Mouse (Mus musculus) retina, embryonic 14.5 days (tissue): ENCODE data around the gene Knop1.

Experiments used
- DNase-seq: peaks from one replicate; pipeline ENCODE4 v3.0.0-alpha.2; 2015; ENCODE audit warnings: low spot score

Knop1 gene

DNA sequence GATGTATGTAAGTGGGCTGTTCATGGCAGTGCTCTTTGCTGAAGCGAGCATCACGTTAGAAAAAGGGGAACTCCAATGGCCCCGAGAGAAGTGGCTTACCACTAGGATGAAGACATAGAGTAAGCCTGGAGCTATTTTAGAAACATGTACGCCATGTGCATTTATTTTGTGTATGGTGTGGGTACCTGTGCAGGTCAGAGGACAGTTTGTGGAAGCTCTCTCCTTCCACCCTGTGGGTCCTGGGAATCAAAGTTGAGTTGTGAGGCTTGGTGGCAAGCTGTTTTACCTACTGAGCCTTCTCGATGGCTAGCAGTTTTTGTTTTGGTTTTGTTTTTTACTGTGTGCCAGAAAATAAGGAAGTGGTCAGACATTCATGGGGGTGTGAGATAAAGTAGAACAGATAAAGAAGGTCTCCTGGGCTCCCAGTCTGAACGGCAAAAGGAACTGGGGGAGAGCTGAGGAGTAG is 57.9 kb downstream of the Knop1 start:
- DNase-seq: no peak

- DNase-seq: no peak
Measured at GRCm38 (mm10) chr7:118797600-118797999, 58.5 kb downstream of the Knop1 start.

GRCm38 (mm10) chr7:118796838-118797237 is 59.2 kb downstream of the Knop1 start:
- no peak for DNase-seq

DNA sequence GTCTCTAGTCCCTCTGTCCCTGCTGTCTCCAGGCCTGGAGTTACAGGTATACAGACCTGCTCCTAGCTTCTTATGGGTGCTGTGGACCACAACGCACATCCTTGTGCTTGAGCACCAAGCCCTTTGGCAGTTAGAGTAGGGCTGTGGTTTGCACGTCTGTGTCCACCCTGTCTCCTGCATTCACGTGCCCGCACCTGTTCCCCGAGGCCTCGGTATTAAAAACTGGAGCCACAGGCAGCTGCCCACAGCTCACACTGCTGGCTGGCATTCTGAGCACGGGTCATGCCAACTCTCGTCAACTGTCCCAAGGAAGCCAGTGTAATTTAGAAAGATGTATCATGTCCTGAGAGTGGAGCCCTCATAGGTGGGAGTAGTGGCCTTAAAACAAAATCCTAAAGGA is 60.3 kb downstream of the Knop1 start:
- DNase-seq: no peak

DNA sequence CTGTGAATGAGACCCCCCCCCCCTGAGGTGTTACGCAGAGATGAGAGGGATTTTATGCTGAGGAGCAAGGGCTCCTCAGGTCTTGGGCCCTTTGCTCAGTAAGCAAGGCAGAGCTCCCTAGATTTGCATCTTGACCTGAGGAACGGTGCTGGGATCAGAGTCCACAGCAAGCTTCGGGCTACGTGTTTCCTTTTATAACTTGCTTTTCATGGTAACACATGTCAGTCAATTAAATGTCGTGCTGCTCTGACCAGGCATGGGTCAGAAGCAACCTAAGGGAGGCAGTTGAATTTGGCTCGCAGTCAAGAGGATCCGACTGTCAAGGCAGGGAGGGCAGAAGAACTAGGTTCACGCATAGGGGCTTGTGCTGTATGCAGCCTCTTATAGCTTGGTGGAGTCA is 62.2 kb downstream of the Knop1 start:
- DNase-seq: no peak
